Mouse (Mus musculus) hindbrain, postnatal 0 days (tissue): Measurements from ENCODE around the gene Ldlrad3. TPM values are rescaled to one million over a fixed set of nuclear protein-coding genes. Genes with fewer than 3 reads are reported as not detected.
A peak's percentile ranks its signal among the peaks of the same experiment; 100 is the strongest.

Source experiments
- ATAC-seq: fragments of 200-750 bp; cut with Nextera tagmentation; 2 replicates; pipeline ENCODE4 v1.8.0; 2017; ENCODE audit warnings: mild to moderate bottlenecking, moderate TSS enrichment, moderate library complexity
- DNase-seq: peaks from one replicate; pipeline ENCODE4 v3.0.0-alpha.2; 2015; ENCODE audit warnings: low spot score
- H3K27ac ChIP-seq: fragments of 300-500 bp; sonication (generic); 2 replicates; pipeline ENCODE4 v1.5.1; 2014; ENCODE audit warnings: mild to moderate bottlenecking
- H3K27me3 ChIP-seq: fragments of 300-500 bp; sonication (generic); 2 replicates; pipeline ENCODE4 v1.6.1; 2014; ENCODE audit warnings: low read length, mixed read lengths; ENCODE audit not compliant: insufficient read depth
- H3K36me3 ChIP-seq: fragments of 300-500 bp; sonication (generic); 2 replicates; pipeline ENCODE4 v1.6.1; 2014; ENCODE audit warnings: low read length, mixed read lengths; ENCODE audit not compliant: insufficient read depth
- H3K4me1 ChIP-seq: fragments of 300-500 bp; sonication (generic); 2 replicates; pipeline ENCODE4 v1.6.1; 2014; ENCODE audit warnings: antibody characterized with exemption, low read length, mixed read lengths; ENCODE audit not compliant: insufficient read depth
- H3K4me2 ChIP-seq: fragments of 300-500 bp; sonication (generic); 2 replicates; pipeline ENCODE4 v1.6.1; 2014; ENCODE audit warnings: low read depth, mild to moderate bottlenecking, low read length, moderate library complexity, mixed read lengths
- H3K4me3 ChIP-seq: fragments of 300-500 bp; sonication (generic); 2 replicates; pipeline ENCODE4 v1.5.1; 2014; ENCODE audit warnings: low read length
- H3K9ac ChIP-seq: fragments of 300-500 bp; sonication (generic); replicated peaks from 2 replicates; pipeline ENCODE4 v1.6.1; 2014; ENCODE audit warnings: mild to moderate bottlenecking, low read length, moderate library complexity, mixed read lengths
- H3K9me3 ChIP-seq: fragments of 300-500 bp; sonication (generic); 2 replicates; pipeline ENCODE4 v1.6.1; 2016; ENCODE audit warnings: low read length, mixed read lengths
- CTCF ChIP-seq: IDR thresholded peaks from 2 replicates; pipeline ENCODE4 v1.5.1; 2016; ENCODE audit warnings: antibody characterized with exemption, control low read depth, low read depth
- WGBS: fragments of 180-500 bp; shearing (Covaris S2); extraction: QIAGEN DNeasy Blood & Tissue Kit; methylation state at CpG from one replicate; pipeline ENCODE4 v1.1.7; 2014; 5-methylcytosine and 5-hydroxymethylcytosine counted together
- polyA plus RNA-seq: library from polyadenylated mRNA; unstranded; fragments of >200 nt; fragmentation: Nextera tagmentation; extraction: Ambion mirVana; gene quantifications from 2 replicates; pipeline ENCODE4 v1.2.1, GENCODE M21; 2015
- total RNA-seq: library from RNA; depleted of rRNA; stranded (reverse); fragments of >200 nt; gene quantifications from 2 replicates; pipeline ENCODE4 v1.2.3, GENCODE M21; 2014

Ldlrad3 gene
- total and polyA plus RNA-seq, 2 experiments from 2014 or later: 21.6 to 32.4 TPM

GRCm38 (mm10) chr2:102038229-102038894 lies 147.8 kb downstream of the Ldlrad3 start:
- no peak overlapping the region for H3K4me2 ChIP-seq
- H3K27me3 ChIP-seq: no peaks in the 10 kb centered on the region
- peaks cover 15% of the 10 kb centered on the region for H3K4me1 ChIP-seq
- no peaks in the 10 kb centered on the region for H3K9me3 ChIP-seq
- H3K4me3 ChIP-seq: no peak overlapping the region
- 29% methylated on average over 10 of the region's 10 CpGs for WGBS
- no peak for TF ChIP-seq CTCF
- DNase-seq (peak; percentile 83), ATAC-seq (peak; percentile 86)
- no peaks in the 10 kb centered on the region for H3K36me3 ChIP-seq
- H3K9ac ChIP-seq: no peak overlapping the region
- peak overlapping the region; percentile 48; the same call in 1 of the 2 replicates for H3K27ac ChIP-seq

DNA sequence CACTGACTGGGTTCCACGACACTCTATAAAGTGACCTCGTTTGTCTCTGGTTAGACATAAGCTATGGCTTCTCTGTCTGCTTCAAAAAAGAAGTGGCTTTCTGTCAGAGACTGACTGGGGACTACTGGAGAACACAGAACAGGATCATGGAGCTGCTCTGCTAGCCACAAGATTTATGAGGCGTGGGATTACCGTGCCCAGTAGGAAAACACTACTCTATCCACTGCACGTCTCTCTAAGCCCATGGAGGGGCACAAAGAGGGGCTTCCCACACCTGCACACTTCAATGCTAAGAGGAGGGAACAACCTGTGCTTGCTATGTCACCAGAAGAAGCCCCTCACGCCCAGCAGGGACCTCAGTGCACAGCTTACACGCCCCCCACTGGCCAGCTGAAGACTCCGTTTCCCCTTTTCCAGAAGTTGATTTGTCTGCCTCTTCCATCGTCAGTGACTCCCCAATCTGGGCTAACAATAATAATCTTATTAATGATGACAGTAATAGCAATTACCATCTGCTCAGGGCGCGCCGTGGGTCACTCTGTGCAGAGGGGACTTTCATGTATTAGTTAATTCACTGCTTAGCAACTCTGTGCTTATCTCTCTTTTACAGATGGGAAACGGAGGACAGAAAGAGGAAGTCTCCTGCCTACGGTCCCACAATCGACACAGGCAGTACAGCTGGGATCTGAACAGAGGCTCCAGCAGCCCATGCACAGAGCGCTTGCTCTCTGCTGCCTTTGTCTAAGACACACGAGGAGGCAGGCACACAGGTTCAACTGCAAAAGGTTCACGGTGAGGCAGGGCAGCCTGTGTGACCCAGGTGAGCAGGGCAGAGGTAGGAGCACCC lies 149.3 kb downstream of the Ldlrad3 start:
- Histone ChIP-seq H3K4me2 (no peak overlapping the region), H3K36me3 (no peaks in the 10 kb centered on the region), H3K27me3 (no peaks in the 10 kb centered on the region), H3K4me3 (no peak overlapping the region), H3K9ac (no peak overlapping the region), H3K27ac (no peak overlapping the region), H3K9me3 (no peaks in the 10 kb centered on the region), H3K4me1 (peaks cover 15% of the 10 kb centered on the region)
- WGBS: 43% methylated on average over 18 of the region's 18 CpGs
- no peak for ATAC-seq
- TF ChIP-seq CTCF: peak; percentile 30
- no peak for DNase-seq

DNA sequence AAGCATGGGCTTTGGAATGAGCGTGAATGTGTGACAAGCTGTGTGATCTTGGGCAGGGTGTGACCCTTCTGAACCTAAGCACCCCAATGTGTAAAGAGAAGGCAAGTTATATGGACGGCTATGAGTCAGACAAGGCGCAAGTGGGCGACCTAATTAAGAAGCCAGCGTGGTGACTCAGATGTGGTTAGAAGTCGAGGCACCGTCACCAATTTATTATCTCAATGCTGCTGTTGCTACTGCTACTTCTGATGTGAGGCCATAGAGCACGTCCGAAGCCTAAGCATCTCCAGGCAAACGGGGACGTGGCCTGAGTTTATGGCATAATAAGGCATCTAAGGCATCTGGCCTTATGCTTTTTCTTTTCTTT lies 151.7 kb downstream of the Ldlrad3 start:
- H3K27me3 ChIP-seq: no peaks in the 10 kb centered on the region
- H3K4me3 ChIP-seq: no peak overlapping the region
- peaks cover 15% of the 10 kb centered on the region for H3K4me1 ChIP-seq
- no peaks in the 10 kb centered on the region for H3K36me3 ChIP-seq
- ATAC-seq (no peak), DNase-seq (no peak)
- H3K9ac ChIP-seq: no peak overlapping the region
- WGBS: 80% methylated on average over 11 of the region's 11 CpGs
- H3K4me2 ChIP-seq: no peak overlapping the region
- no peak for TF ChIP-seq CTCF
- no peak overlapping the region for H3K27ac ChIP-seq
- no peaks in the 10 kb centered on the region for H3K9me3 ChIP-seq

DNA sequence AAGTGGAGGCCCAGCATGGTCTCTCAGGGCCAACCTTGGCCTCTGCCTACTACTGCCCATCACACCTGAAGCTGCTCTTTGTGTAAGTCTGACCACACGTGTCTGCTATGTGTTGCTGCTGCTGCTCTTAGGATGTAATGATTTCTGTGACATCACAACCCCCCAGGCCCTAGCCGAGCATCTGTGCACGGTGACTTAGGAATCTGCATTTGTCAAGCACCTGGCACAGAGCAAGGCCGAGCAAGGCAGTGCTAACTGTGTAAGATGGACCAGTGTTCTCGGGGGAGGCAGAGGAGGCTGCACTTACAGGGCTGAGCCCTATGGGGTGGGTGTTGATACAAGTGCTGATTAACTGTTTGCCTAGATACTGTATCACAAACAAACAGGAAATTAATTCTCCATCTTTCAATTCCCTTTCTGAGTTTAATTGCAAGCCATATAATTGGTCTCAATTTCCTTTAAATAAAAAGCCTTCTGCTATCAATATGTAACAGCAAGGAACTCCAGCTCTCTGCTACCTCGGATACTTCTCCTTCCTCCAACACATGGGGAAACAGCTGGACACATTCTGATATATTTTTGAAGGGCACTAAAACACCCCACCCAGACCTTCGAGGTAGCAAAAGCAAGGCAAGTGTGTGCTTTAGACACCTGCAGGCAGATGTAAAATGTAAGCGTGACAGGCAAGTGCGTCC lies 152.2 kb downstream of the Ldlrad3 start:
- H3K9me3 ChIP-seq: no peaks in the 10 kb centered on the region
- no peak for ATAC-seq
- DNase-seq: no peak
- H3K4me2 ChIP-seq: no peak overlapping the region
- 51% methylated on average over 9 of the region's 9 CpGs for WGBS
- no peaks in the 10 kb centered on the region for H3K27me3 ChIP-seq
- no peak for TF ChIP-seq CTCF
- H3K36me3 ChIP-seq: no peaks in the 10 kb centered on the region
- peaks cover 15% of the 10 kb centered on the region for H3K4me1 ChIP-seq
- H3K4me3 ChIP-seq: no peak overlapping the region
- no peak overlapping the region for H3K27ac ChIP-seq
- no peak overlapping the region for H3K9ac ChIP-seq

GRCm38 (mm10) chr2:102032713-102033343 lies 153.4 kb downstream of the Ldlrad3 start:
- no peak overlapping the region for H3K4me2 ChIP-seq
- peak; percentile 59 for TF ChIP-seq CTCF
- no peaks in the 10 kb centered on the region for H3K27me3 ChIP-seq
- ATAC-seq: peak; percentile 30; the same call in 1 of the 2 replicates
- H3K9me3 ChIP-seq: no peaks in the 10 kb centered on the region
- no peaks in the 10 kb centered on the region for H3K36me3 ChIP-seq
- 51% methylated on average over 9 of the region's 9 CpGs for WGBS
- H3K4me1 ChIP-seq: peaks cover 9% of the 10 kb centered on the region
- H3K9ac ChIP-seq: no peak overlapping the region
- no peak overlapping the region for H3K27ac ChIP-seq
- DNase-seq: peak; percentile 78
- no peak overlapping the region for H3K4me3 ChIP-seq

- ATAC-seq (peak; percentile 48; the same call in 1 of the 2 replicates), DNase-seq (peak; percentile 88)
- Histone ChIP-seq H3K36me3 (no peaks in the 10 kb centered on the region), H3K27ac (no peak overlapping the region), H3K9me3 (no peaks in the 10 kb centered on the region), H3K9ac (no peak overlapping the region), H3K4me2 (no peak overlapping the region), H3K4me1 (0 out of 2 replicates have a peak, but pooled peaks cover 3% of the 10 kb centered on the region), H3K27me3 (no peaks in the 10 kb centered on the region), H3K4me3 (no peak overlapping the region)
- TF ChIP-seq CTCF: peak; percentile 82
- 19% methylated on average over 5 of the region's 5 CpGs for whole genome bisulfite sequencing
Observed at GRCm38 (mm10) chr2:102030652-102031051, 155.5 kb downstream of the Ldlrad3 start.
